Mouse (Mus musculus): Measurements from ENCODE around the gene Sdk2. TPM values are rescaled to one million over a fixed set of nuclear protein-coding genes. Genes with fewer than 3 reads are reported as not detected.

The Sdk2 gene
- total and polyA plus RNA-seq, 3 experiments, result 1.2 to 4.8 (median 1.3) TPM

DNA sequence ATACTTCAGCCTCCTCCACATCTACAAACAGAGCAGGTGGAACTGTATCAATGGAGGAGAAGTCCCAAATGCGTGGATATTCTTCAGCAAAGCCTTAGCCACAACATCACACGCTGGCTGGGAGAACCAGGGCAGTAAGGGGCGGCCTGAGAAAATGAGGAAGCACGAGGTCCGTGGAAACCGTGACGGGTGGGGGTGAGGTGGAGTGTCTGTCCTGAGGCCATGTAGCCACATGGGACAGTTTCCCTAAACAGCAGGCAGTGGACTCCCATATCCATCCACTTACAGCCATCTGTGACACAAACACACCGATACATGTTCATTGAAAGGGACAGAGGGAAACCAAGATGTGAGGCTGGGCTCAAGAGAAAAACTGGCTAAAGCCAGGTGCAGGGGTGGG, 328.9 kb downstream of the Sdk2 start:
- Histone ChIP-seq H3K9ac (ENCODE audit: insufficient read depth, low read depth) (no peak overlapping the region), H3K4me3 (replicated peaks in 1 of 3; ENCODE audit: low read depth in 2 of 3, low read length in 2 of 3, poor library complexity in 1 of 3) (no peak overlapping the region), H3K9me3 (replicated peaks; ENCODE audit: low read length) (peaks cover 14% of the 10 kb centered on the region), H3K4me1 (ENCODE audit: control insufficient read depth in 1 of 2, insufficient read depth in 2 of 2) (peaks cover 3 to 22% of the 10 kb centered on the region in 2 experiments; a peak in 3 of 4 replicates), H3K4me2 (ENCODE audit: insufficient read depth, low read depth, poor library complexity, severe bottlenecking) (no peak overlapping the region), H3K36me3 (replicated peaks in 1 of 2; ENCODE audit: control insufficient read depth in 1 of 2, insufficient read depth in 1 of 2, low read length in 1 of 2) (peaks cover 0 to 23% of the 10 kb centered on the region in 2 experiments), H3K79me2 (replicated peaks; ENCODE audit: control insufficient read depth, extremely low read depth, insufficient read depth, poor library complexity, severe bottlenecking) (no peaks in the 10 kb centered on the region), H3K27ac (ENCODE audit: insufficient read depth, low read depth) (no peak overlapping the region), H3K27me3 (replicated peaks) (no peaks in the 10 kb centered on the region)
- DNase-seq (ENCODE audit: extremely low read depth), result no peak
- TF ChIP-seq RAD21 (IDR thresholded peaks at IDR 0.05; ENCODE audit: low read depth, low read length) (no peak), POLR2A (IDR thresholded peaks at IDR 0.05; ENCODE audit: low read depth, low read length) (no peak), E2F4 (IDR thresholded peaks at IDR 0.05; ENCODE audit: insufficient replicate concordance, low read depth, low read length) (no peak), ZKSCAN1 (IDR thresholded peaks at IDR 0.05; ENCODE audit: borderline replicate concordance, low read depth, low read length) (no peak), ZMIZ1 (IDR thresholded peaks at IDR 0.05; ENCODE audit: low read depth, low read length) (no peak), POLR2AphosphoS2 (IDR thresholded peaks at IDR 0.05; ENCODE audit: low read depth, low read length) (no peak), CHD1 (IDR thresholded peaks at IDR 0.05; ENCODE audit: low read depth, low read length) (no peak), UBTF (IDR thresholded peaks at IDR 0.05; ENCODE audit: low read depth, low read length) (no peak), IRF4 (IDR thresholded peaks at IDR 0.05; ENCODE audit: low read depth, low read length) (no peak), MAFK (IDR thresholded peaks at IDR 0.05; ENCODE audit: insufficient replicate concordance, low read length) (no peak), CTCF (conservative IDR thresholded peaks at IDR 0.05 in 1 of 2, IDR thresholded peaks at IDR 0.05 in 1 of 2; ENCODE audit: low read depth in 2 of 2, low read length in 2 of 2) (no peak), PAX5 (IDR thresholded peaks at IDR 0.05; ENCODE audit: low read length) (no peak), EP300 (IDR thresholded peaks at IDR 0.05; ENCODE audit: low read length) (no peak), CHD2 (IDR thresholded peaks at IDR 0.05; ENCODE audit: low read length) (no peak), MEF2A (IDR thresholded peaks at IDR 0.05; ENCODE audit: borderline replicate concordance, low read depth, low read length) (no peak), NELFE (IDR thresholded peaks at IDR 0.05; ENCODE audit: low read depth, low read length) (no peak), USF2 (conservative IDR thresholded peaks at IDR 0.05; ENCODE audit: low read depth, low read length) (no peak)
- in situ Hi-C loops (cut with MboI; ENCODE audit: low pct_ligation_motif_present, low pct_unique_long_range_greater_than_20kb, low sequenced_read_pairs), result no loop called here
- dilution Hi-C loops (cut with MboI; ENCODE audit: extremely low pct_ligation_motif_present, extremely low pct_unique_long_range_greater_than_20kb, low sequenced_read_pairs), result no loop called here

DNA sequence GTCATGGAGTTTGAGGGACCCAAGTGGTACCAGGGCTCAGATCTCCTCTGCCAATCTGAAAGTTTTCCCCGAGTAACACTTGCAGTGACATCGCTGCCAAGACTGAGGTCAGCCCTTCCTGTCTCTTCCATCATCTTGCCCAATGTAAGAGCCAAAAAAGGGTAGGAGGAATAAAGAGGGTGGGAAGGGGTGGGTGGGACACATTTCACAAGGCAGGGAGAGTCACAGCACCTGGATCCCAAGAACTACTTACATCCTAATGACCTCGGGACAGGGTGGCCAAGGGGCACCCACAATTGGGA, 329.3 kb downstream of the Sdk2 start:
- Histone ChIP-seq H3K4me1 (ENCODE audit: control insufficient read depth in 1 of 2, insufficient read depth in 2 of 2) (peaks cover 3 to 26% of the 10 kb centered on the region in 2 experiments; a peak in 3 of 4 replicates), H3K4me3 (replicated peaks in 1 of 3; ENCODE audit: low read depth in 2 of 3, low read length in 2 of 3, poor library complexity in 1 of 3) (no peak overlapping the region), H3K27me3 (replicated peaks) (no peaks in the 10 kb centered on the region), H3K9ac (ENCODE audit: insufficient read depth, low read depth) (no peak overlapping the region), H3K79me2 (replicated peaks; ENCODE audit: control insufficient read depth, extremely low read depth, insufficient read depth, poor library complexity, severe bottlenecking) (no peaks in the 10 kb centered on the region), H3K27ac (ENCODE audit: insufficient read depth, low read depth) (no peak overlapping the region), H3K36me3 (replicated peaks in 1 of 2; ENCODE audit: control insufficient read depth in 1 of 2, insufficient read depth in 1 of 2, low read length in 1 of 2) (peaks cover 0 to 21% of the 10 kb centered on the region in 2 experiments), H3K9me3 (replicated peaks; ENCODE audit: low read length) (peaks cover 11% of the 10 kb centered on the region), H3K4me2 (ENCODE audit: insufficient read depth, low read depth, poor library complexity, severe bottlenecking) (no peak overlapping the region)
- DNase-seq (ENCODE audit: extremely low read depth), result no peak
- TF ChIP-seq SMC3 (IDR thresholded peaks at IDR 0.05; ENCODE audit: low read depth, low read length), result no peak
- no peak for TF ChIP-seq JUND (conservative IDR thresholded peaks at IDR 0.05; ENCODE audit: low read depth, low read length)
- no peak for TF ChIP-seq CHD2 (IDR thresholded peaks at IDR 0.05; ENCODE audit: low read length)
- no peak for TF ChIP-seq MAFK (IDR thresholded peaks at IDR 0.05; ENCODE audit: insufficient replicate concordance, low read length)
- TF ChIP-seq GABPA (IDR thresholded peaks at IDR 0.05; ENCODE audit: insufficient replicate concordance, low read depth, low read length), result no peak
- no peak for TF ChIP-seq USF1 (IDR thresholded peaks at IDR 0.05; ENCODE audit: low read depth, low read length)
- TF ChIP-seq POLR2AphosphoS2 (IDR thresholded peaks at IDR 0.05; ENCODE audit: low read depth, low read length), result no peak
- TF ChIP-seq PAX5 (IDR thresholded peaks at IDR 0.05; ENCODE audit: low read length), result no peak
- no peak for TF ChIP-seq TCF12 (IDR thresholded peaks at IDR 0.05; ENCODE audit: low read depth, low read length)
- TF ChIP-seq USF2 (conservative IDR thresholded peaks at IDR 0.05; ENCODE audit: low read depth, low read length), result no peak
- no peak for TF ChIP-seq RAD21 (IDR thresholded peaks at IDR 0.05; ENCODE audit: low read depth, low read length)
- no peak for TF ChIP-seq NELFE (IDR thresholded peaks at IDR 0.05; ENCODE audit: low read depth, low read length)
- in situ Hi-C loops (cut with MboI; ENCODE audit: low pct_ligation_motif_present, low pct_unique_long_range_greater_than_20kb, low sequenced_read_pairs), result no loop called here
- dilution Hi-C loops (cut with MboI; ENCODE audit: extremely low pct_ligation_motif_present, extremely low pct_unique_long_range_greater_than_20kb, low sequenced_read_pairs), result no loop called here

Measured in CH12.LX (cell line).